Mouse (Mus musculus): Measurements from ENCODE around the gene Tex2.
"Not testable (repeated sequence)": the region's sequence is repeated elsewhere in the genome, so short reads cannot be mapped to it uniquely, and the experiment has no call there.

Tex2 gene

GRCm38 (mm10) chr11:106580468-106580867, 32.8 kb downstream of the Tex2 start:
- no peak for DNase-seq (ENCODE audit: extremely low spot score, low read depth, low spot score)

- DNase-seq (ENCODE audit: extremely low spot score, low read depth, low spot score) = no peak
Observed at GRCm38 (mm10) chr11:106579957-106580356, 33.3 kb downstream of the Tex2 start.

- no peak for DNase-seq (ENCODE audit: extremely low spot score, low read depth, low spot score)
Observed at GRCm38 (mm10) chr11:106579146-106579545, 34.1 kb downstream of the Tex2 start.

GRCm38 (mm10) chr11:106577624-106578355, 35.4 kb downstream of the Tex2 start:
- not testable (repeated sequence) for DNase-seq (ENCODE audit: extremely low spot score, low read depth, low spot score)

GRCm38 (mm10) chr11:106574456-106574855, 38.8 kb downstream of the Tex2 start:
- DNase-seq (ENCODE audit: extremely low spot score, low read depth, low spot score) = no peak

GRCm38 (mm10) chr11:106573476-106574240, 39.6 kb downstream of the Tex2 start:
- DNase-seq (ENCODE audit: extremely low spot score, low read depth, low spot score) = no peak

- DNase-seq (ENCODE audit: extremely low spot score, low read depth, low spot score) = no peak
Observed at GRCm38 (mm10) chr11:106572958-106573357, 40.3 kb downstream of the Tex2 start.

- DNase-seq (ENCODE audit: extremely low spot score, low read depth, low spot score) = no peak
Observed at GRCm38 (mm10) chr11:106572020-106572782, 41.0 kb downstream of the Tex2 start.

GRCm38 (mm10) chr11:106571026-106571983, 41.9 kb downstream of the Tex2 start:
- no peak for DNase-seq (ENCODE audit: extremely low spot score, low read depth, low spot score)

GRCm38 (mm10) chr11:106568329-106568960, 44.8 kb downstream of the Tex2 start:
- DNase-seq (ENCODE audit: extremely low spot score, low read depth, low spot score) = no peak

GRCm38 (mm10) chr11:106566040-106566785, 47.0 kb downstream of the Tex2 start:
- DNase-seq (ENCODE audit: extremely low spot score, low read depth, low spot score) = no peak

- no peak for DNase-seq (ENCODE audit: extremely low spot score, low read depth, low spot score)
Observed at GRCm38 (mm10) chr11:106564261-106564660, 49.0 kb downstream of the Tex2 start.

GRCm38 (mm10) chr11:106562707-106563106, 50.5 kb downstream of the Tex2 start:
- DNase-seq (ENCODE audit: extremely low spot score, low read depth, low spot score) = no peak

- no peak for DNase-seq (ENCODE audit: extremely low spot score, low read depth, low spot score)
Observed at GRCm38 (mm10) chr11:106559773-106560172, 53.5 kb downstream of the Tex2 start.

- no peak for DNase-seq (ENCODE audit: extremely low spot score, low read depth, low spot score)
Observed at GRCm38 (mm10) chr11:106558008-106558407, 55.2 kb downstream of the Tex2 start.

- DNase-seq (ENCODE audit: extremely low spot score, low read depth, low spot score) = no peak
Observed at GRCm38 (mm10) chr11:106557398-106557797, 55.8 kb downstream of the Tex2 start.

- DNase-seq (ENCODE audit: extremely low spot score, low read depth, low spot score) = no peak
Observed at GRCm38 (mm10) chr11:106556689-106557088, 56.5 kb downstream of the Tex2 start.

- no peak for DNase-seq (ENCODE audit: extremely low spot score, low read depth, low spot score)
Observed at GRCm38 (mm10) chr11:106555805-106556615, 57.2 kb downstream of the Tex2 start.
